Mouse (Mus musculus): ENCODE results near the gene Ank2. TPM values are rescaled to one million over a fixed set of nuclear protein-coding genes. Genes with fewer than 3 reads are reported as not detected.
"Not testable (repeated sequence)": the region's sequence is repeated elsewhere in the genome, so short reads cannot be mapped to it uniquely, and the experiment has no call there.

The Ank2 gene
- polyA plus RNA-seq, 1 experiment from 2014 or later = 24.9 TPM

- H3K36me3 ChIP-seq = no peaks in the 10 kb centered on the region
- no peak overlapping the region for H3K4me2 ChIP-seq (replicated peaks)
- H3K9ac ChIP-seq = no peak overlapping the region
- no peak overlapping the region for H3K27ac ChIP-seq
- H3K4me1 ChIP-seq (replicated peaks) = no peaks in the 10 kb centered on the region
- no peaks in the 10 kb centered on the region for H3K9me3 ChIP-seq
- no peaks in the 10 kb centered on the region for H3K27me3 ChIP-seq (replicated peaks)
- ATAC-seq = 0 out of 2 replicates have a peak, but pooled peaks have one; percentile 36
- no peak overlapping the region for H3K4me3 ChIP-seq (replicated peaks)
Measured at GRCm38 (mm10) chr3:127322870-127323269, 176.3 kb downstream of the Ank2 start.

- Histone ChIP-seq H3K4me3 (replicated peaks) (no peak overlapping the region), H3K9ac (no peak overlapping the region), H3K27me3 (replicated peaks) (no peaks in the 10 kb centered on the region), H3K9me3 (no peaks in the 10 kb centered on the region), H3K27ac (no peak overlapping the region), H3K4me1 (replicated peaks) (no peaks in the 10 kb centered on the region), H3K36me3 (no peaks in the 10 kb centered on the region), H3K4me2 (replicated peaks) (no peak overlapping the region)
- WGBS = 50% methylated on average over 5 of the region's 5 CpGs
- no peak for ATAC-seq
Measured at GRCm38 (mm10) chr3:127321645-127322044, 177.5 kb downstream of the Ank2 start.

- not testable (repeated sequence) for H3K4me1 ChIP-seq (replicated peaks); H3K4me2 ChIP-seq (replicated peaks); H3K4me3 ChIP-seq (replicated peaks); ATAC-seq; H3K27ac ChIP-seq; H3K36me3 ChIP-seq; H3K27me3 ChIP-seq (replicated peaks); H3K9ac ChIP-seq; H3K9me3 ChIP-seq
- WGBS = 85% methylated on average over 5 of the region's 5 CpGs
Measured at GRCm38 (mm10) chr3:127321031-127321430, 178.1 kb downstream of the Ank2 start.

GRCm38 (mm10) chr3:127320311-127320710 is 178.8 kb downstream of the Ank2 start:
- Histone ChIP-seq H3K36me3 (no peaks in the 10 kb centered on the region), H3K9ac (no peak overlapping the region), H3K9me3 (no peaks in the 10 kb centered on the region), H3K27ac (no peak overlapping the region), H3K27me3 (replicated peaks) (no peaks in the 10 kb centered on the region), H3K4me1 (replicated peaks) (no peaks in the 10 kb centered on the region), H3K4me3 (replicated peaks) (no peak overlapping the region), H3K4me2 (replicated peaks) (no peak overlapping the region)
- ATAC-seq = no peak
- 83% methylated on average over 8 of the region's 8 CpGs for WGBS

- no peaks in the 10 kb centered on the region for H3K4me1 ChIP-seq (replicated peaks)
- 91% methylated on average over 6 of the region's 6 CpGs for WGBS
- no peak for ATAC-seq
- H3K4me2 ChIP-seq (replicated peaks) = no peak overlapping the region
- no peak overlapping the region for H3K4me3 ChIP-seq (replicated peaks)
- no peaks in the 10 kb centered on the region for H3K9me3 ChIP-seq
- H3K27ac ChIP-seq = no peak overlapping the region
- no peaks in the 10 kb centered on the region for H3K27me3 ChIP-seq (replicated peaks)
- no peak overlapping the region for H3K9ac ChIP-seq
- no peaks in the 10 kb centered on the region for H3K36me3 ChIP-seq
Measured at GRCm38 (mm10) chr3:127317641-127318040, 181.5 kb downstream of the Ank2 start.

GRCm38 (mm10) chr3:127316717-127317116 is 182.4 kb downstream of the Ank2 start:
- Histone ChIP-seq H3K36me3 (no peaks in the 10 kb centered on the region), H3K9me3 (no peaks in the 10 kb centered on the region), H3K4me1 (replicated peaks) (no peaks in the 10 kb centered on the region), H3K4me2 (replicated peaks) (no peak overlapping the region), H3K4me3 (replicated peaks) (no peak overlapping the region), H3K27me3 (replicated peaks) (no peaks in the 10 kb centered on the region), H3K9ac (no peak overlapping the region), H3K27ac (no peak overlapping the region)
- WGBS = 92% methylated on average over 2 of the region's 2 CpGs
- ATAC-seq = no peak

GRCm38 (mm10) chr3:127311521-127311920 is 187.6 kb downstream of the Ank2 start:
- ATAC-seq = no peak
- Histone ChIP-seq H3K4me2 (replicated peaks) (no peak overlapping the region), H3K9ac (no peak overlapping the region), H3K9me3 (no peaks in the 10 kb centered on the region), H3K4me1 (replicated peaks) (no peaks in the 10 kb centered on the region), H3K36me3 (no peaks in the 10 kb centered on the region), H3K4me3 (replicated peaks) (no peak overlapping the region), H3K27ac (no peak overlapping the region), H3K27me3 (replicated peaks) (no peaks in the 10 kb centered on the region)
- 84% methylated on average over 6 of the region's 6 CpGs for WGBS

- H3K4me1 ChIP-seq (replicated peaks) = no peaks in the 10 kb centered on the region
- no peaks in the 10 kb centered on the region for H3K9me3 ChIP-seq
- no peak overlapping the region for H3K4me3 ChIP-seq (replicated peaks)
- WGBS = 78% methylated on average over 3 of the region's 3 CpGs
- no peak for ATAC-seq
- H3K27ac ChIP-seq = no peak overlapping the region
- H3K36me3 ChIP-seq = no peaks in the 10 kb centered on the region
- H3K9ac ChIP-seq = no peak overlapping the region
- no peaks in the 10 kb centered on the region for H3K27me3 ChIP-seq (replicated peaks)
- no peak overlapping the region for H3K4me2 ChIP-seq (replicated peaks)
Measured at GRCm38 (mm10) chr3:127310079-127310478, 189.1 kb downstream of the Ank2 start.

GRCm38 (mm10) chr3:127303957-127304553 is 195.1 kb downstream of the Ank2 start:
- WGBS = 54% methylated on average over 6 of the region's 6 CpGs

GRCm38 (mm10) chr3:127303041-127303440 is 196.1 kb downstream of the Ank2 start:
- WGBS = 84% methylated on average over 4 of the region's 4 CpGs
- Histone ChIP-seq H3K27ac (no peak overlapping the region), H3K9me3 (no peaks in the 10 kb centered on the region), H3K9ac (no peak overlapping the region), H3K27me3 (replicated peaks) (no peaks in the 10 kb centered on the region), H3K4me1 (replicated peaks) (no peaks in the 10 kb centered on the region), H3K4me3 (replicated peaks) (no peak overlapping the region), H3K36me3 (no peaks in the 10 kb centered on the region), H3K4me2 (replicated peaks) (no peak overlapping the region)
- no peak for ATAC-seq

More at GRCm38 (mm10) chr3:127303957-127304553, 195.1 kb downstream of the Ank2 start:
- no peaks in the 10 kb centered on the region for H3K36me3 ChIP-seq
- no peaks in the 10 kb centered on the region for H3K4me1 ChIP-seq (replicated peaks)
- no peaks in the 10 kb centered on the region for H3K9me3 ChIP-seq
- no peak overlapping the region for H3K27ac ChIP-seq
- no peaks in the 10 kb centered on the region for H3K27me3 ChIP-seq (replicated peaks)
- no peak overlapping the region for H3K9ac ChIP-seq
- ATAC-seq = no peak
- H3K4me3 ChIP-seq (replicated peaks) = no peak overlapping the region
- H3K4me2 ChIP-seq (replicated peaks) = no peak overlapping the region

- Histone ChIP-seq H3K4me2 (replicated peaks) (no peak overlapping the region), H3K9me3 (no peaks in the 10 kb centered on the region), H3K4me3 (replicated peaks) (no peak overlapping the region), H3K27ac (no peak overlapping the region), H3K9ac (no peak overlapping the region), H3K27me3 (replicated peaks) (no peaks in the 10 kb centered on the region), H3K36me3 (no peaks in the 10 kb centered on the region), H3K4me1 (replicated peaks) (no peaks in the 10 kb centered on the region)
- ATAC-seq = no peak
Measured at GRCm38 (mm10) chr3:127300790-127301189, 198.4 kb downstream of the Ank2 start.

GRCm38 (mm10) chr3:127295921-127296320 is 203.2 kb downstream of the Ank2 start:
- no peak for ATAC-seq
- Histone ChIP-seq H3K9ac (no peak overlapping the region), H3K36me3 (no peaks in the 10 kb centered on the region), H3K4me3 (replicated peaks) (no peak overlapping the region), H3K4me1 (replicated peaks) (no peaks in the 10 kb centered on the region), H3K27me3 (replicated peaks) (no peaks in the 10 kb centered on the region), H3K4me2 (replicated peaks) (no peak overlapping the region), H3K27ac (no peak overlapping the region), H3K9me3 (no peaks in the 10 kb centered on the region)
- WGBS = 67% methylated on average over 6 of the region's 6 CpGs

- Histone ChIP-seq H3K9me3 (no peaks in the 10 kb centered on the region), H3K4me3 (replicated peaks) (no peak overlapping the region), H3K4me1 (replicated peaks) (no peaks in the 10 kb centered on the region), H3K9ac (no peak overlapping the region), H3K36me3 (no peaks in the 10 kb centered on the region), H3K27me3 (replicated peaks) (no peaks in the 10 kb centered on the region), H3K27ac (no peak overlapping the region), H3K4me2 (replicated peaks) (no peak overlapping the region)
- 76% methylated on average over 9 of the region's 9 CpGs for WGBS
- ATAC-seq = no peak
Measured at GRCm38 (mm10) chr3:127294610-127295349, 204.4 kb downstream of the Ank2 start.

Data from intestine, embryonic 15.5 days (tissue).